Mouse (Mus musculus): ENCODE measurements at regions not wholly inside any gene's neighbourhood (a gene's known extent, or its start where the extent isn't known, plus 50 kb on each side); places are given as distances from the start of the nearest gene placed in this dataset.
"Not testable (repeated sequence)": the region's sequence is repeated elsewhere in the genome, so short reads cannot be mapped to it uniquely, and the experiment has no call there.

DNA sequence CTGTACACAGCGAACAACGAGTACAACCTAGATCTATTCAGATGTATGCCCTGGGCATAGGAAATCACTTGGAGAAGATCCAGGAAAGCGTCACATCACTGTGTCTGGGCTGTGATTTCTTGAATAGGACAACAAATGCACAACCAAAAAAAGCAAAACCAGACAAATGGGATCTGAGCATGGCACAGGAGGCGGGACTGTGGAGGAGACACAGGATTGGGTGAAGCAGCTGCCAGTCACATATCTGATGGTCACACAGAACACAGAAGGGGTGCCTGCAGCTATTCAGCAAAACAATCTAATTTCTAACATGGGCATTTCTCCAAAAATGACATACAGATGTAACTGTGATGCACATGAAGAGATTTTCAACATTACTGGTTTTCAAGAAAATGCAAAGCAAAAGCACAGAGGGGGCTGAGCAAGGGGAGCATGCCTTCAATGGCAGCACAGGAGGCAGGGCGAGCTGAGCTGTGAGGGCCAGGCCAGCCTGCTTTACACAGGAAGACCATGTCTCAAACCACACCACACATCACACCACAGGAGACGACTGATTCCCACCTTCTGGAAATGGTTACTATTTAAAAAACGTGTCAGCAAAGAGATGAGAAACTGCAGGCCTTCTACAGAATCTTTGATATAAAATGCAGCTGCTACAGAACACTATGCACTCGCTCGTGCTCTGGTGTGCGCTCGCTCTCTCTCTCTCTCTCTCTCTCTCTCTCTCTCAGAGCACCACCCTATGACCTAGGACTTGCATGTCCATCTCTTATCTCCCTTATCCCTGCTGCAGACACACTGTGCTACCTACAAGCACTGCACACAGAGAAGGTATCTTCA is 175.2 kb upstream of the Klf14 start:
- no peak for DNase-seq (ENCODE audit: low spot score)

DNA sequence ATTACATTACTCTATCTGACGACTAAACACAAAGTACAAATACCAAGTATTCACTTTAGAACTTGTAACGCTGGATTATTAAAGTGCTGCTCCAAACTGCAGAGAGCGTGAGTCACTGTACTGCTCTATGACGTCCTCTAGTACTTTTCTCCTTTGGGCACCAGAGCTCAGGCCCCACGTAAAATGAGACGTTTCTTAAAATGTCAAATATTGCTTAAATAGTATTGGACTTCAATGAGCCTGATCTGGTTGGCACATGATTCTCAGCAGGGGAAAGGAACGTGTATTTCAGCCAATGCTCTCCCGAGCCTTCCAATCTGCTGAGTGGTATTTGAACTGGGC is 175.8 kb upstream of the Klf14 start:
- no peak for DNase-seq (ENCODE audit: low spot score)

DNA sequence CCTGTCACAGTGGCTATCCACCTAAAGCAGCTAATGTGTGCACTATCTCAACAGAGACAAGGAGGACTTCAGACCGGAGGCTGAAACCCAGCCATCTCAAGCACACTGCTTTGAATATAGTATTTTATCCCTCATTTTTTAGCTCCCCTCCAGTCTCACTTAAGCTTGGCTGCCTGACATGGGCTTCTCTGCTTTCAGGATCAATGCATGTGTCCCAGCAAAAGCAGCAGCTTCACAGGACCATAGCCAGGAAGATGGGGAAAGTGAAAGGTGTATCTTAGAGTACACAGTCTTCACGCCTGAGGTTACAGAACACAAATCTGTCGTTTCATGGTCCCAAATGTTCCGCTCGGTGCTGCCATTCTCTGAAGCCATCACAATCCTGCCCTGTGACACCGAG is 176.7 kb upstream of the Klf14 start:
- no peak for DNase-seq (ENCODE audit: low spot score)

DNA sequence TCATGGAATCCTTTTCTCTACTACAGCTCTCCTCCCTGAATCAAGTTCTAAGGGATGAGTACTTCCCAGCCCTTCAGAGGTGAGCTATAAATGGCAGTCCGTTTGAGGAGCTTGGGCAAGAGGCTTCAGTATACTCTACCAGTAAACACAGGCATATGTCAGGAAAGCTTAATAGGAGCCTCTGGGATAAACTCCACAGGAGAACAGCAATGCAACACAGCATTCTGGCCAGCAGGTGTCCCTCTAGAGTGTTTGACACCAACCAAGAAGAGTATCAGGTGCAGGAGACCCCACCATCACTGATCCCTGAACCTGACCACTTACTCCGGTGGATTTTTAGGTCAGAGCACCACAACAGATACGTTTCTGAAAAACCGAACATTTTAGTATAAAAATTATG is 178.0 kb upstream of the Klf14 start:
- DNase-seq (ENCODE audit: low spot score) = no peak

DNA sequence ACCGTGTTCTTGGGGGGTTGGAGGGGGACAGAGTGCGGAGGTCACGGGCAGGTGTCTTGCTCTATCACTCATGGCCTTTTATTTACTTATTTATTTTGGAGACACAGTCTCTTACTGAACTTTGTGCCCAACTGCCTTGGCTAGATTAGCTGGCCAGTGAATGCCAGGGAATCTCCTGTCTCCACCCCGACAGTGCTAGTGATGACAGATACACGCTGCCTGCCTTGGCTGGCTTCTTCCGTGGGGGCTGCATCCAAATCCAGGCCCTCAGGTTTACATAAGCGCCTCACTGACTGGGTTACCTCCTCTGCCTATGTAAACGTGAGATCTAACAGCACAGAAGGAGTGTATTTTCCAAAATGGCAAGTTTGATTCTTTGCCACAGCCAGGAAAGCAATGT is 178.5 kb upstream of the Klf14 start:
- no peak for DNase-seq (ENCODE audit: low spot score)

DNA sequence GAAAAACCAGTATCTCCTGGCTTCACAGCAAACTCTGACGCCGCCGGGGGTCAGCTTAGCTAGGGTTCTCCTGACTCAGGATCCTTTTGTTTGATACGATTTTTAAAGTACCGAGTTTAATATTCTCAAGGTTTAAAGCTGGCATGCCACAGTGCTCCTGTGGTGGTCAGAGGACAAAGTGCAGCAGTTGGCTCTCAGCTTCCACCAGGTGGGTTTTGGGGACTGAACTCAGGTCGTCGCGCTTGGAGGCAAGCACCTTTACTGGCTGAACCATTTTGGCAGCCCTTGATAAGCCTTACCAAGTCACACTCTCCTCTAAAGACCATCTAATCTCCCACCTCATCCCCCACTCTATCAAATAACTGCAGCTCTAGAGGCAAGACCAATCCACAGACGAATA is 181.1 kb upstream of the Klf14 start:
- no peak for DNase-seq (ENCODE audit: low spot score)

DNA sequence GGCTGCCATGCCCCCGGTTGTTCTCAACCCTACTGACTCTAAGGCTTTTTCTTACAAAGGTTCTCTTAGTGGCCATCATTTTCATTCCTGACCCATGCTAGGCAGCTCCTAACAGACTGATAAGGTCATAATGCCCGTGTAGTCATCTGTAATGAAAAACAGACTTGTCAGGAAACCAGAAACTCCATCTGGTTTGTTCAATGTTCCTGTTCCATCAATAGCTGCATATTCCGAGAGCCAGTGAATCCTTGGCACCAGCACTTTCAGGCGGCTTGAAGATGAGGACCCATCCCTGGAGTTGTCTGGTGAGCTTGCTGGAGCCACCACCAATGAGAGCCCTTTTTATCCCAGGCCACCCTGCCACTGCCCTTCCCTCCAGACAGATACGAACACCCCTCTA is 181.7 kb upstream of the Klf14 start:
- no peak for DNase-seq (ENCODE audit: low spot score)

DNA sequence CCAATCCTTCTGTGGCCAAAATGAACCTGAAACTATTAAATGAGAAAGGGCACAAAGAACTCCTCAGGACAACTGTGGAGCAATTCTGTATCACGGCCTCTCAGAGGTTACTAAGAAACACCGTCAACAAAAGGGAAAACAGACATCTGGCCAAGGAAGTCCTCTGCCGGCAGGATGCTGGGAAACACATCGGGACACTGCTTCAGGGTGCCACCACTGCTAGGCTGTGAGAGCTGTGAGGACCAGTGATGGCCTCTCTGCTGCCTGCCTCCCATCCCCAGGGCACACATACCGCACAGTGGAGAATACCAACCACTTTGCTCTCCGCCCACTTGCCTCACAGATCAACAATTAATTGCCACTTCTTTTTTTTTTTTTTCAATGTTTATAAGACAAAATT is 182.6 kb upstream of the Klf14 start:
- no peak for DNase-seq (ENCODE audit: low spot score)

DNA sequence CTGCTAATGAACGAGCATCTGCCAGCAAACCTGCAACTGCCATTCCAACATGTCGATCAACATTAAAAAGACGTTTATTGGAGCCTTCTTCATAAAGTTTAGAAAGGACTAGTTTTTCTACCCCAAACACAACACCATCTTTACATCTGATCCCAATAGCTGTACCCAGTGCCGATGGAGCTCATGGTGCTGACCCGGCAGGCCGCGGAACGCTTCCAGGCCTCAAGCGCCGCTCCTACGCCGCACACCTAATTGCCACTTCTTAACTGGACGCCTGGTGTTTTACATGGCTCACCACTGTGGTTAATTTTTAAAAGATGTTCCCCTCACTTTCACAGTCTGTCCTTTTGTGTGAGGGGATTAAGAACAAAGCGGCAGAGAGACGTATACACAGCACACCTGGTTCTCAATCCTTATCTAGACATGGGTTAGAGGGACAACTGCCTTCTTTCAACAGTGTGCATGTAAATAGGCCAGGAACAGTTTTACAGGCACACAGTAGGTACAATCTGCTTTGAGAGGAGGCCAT is 183.7 kb upstream of the Klf14 start:
- not testable (repeated sequence) for DNase-seq (ENCODE audit: low spot score)

DNA sequence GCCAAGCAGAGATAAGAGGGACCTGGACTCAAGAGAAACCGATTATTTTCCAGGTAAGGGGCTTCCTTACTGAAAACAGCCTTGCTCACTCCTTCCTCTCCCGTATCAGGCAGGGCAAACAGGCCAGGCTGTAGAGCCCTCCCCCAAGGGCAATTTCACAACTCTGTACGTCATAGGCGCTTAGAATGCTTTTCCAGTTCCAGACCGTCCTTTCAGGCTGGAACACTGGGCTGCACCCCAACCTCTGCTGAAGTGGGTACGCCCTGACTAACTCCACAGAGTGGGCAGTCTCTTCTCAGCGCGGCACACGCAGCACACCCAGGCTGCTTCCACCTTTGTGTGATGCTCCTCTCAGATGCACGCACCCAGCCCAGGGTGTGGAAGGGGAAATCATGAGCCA is 186.8 kb upstream of the Klf14 start:
- DNase-seq (ENCODE audit: low spot score) = no peak

DNA sequence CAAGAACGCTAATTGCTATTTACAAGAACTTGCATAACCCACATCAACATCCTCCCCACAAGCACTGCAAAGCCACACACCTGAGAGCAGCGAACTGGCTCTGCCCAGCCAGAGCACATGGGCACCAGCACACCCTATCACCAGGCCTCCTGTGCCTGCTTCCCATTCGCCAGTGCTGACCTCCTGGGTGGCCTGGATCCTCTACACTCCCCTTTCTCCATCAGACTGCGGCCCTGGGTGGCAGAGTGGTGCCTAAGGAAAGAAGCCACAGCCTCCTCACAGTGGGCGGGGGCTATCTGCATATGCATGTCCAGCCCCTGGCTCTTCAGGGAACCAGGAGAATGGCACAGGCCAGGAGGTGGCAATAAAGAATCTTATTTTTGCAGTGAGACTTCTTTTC is 187.9 kb upstream of the Klf14 start:
- DNase-seq (ENCODE audit: low spot score) = no peak

DNA sequence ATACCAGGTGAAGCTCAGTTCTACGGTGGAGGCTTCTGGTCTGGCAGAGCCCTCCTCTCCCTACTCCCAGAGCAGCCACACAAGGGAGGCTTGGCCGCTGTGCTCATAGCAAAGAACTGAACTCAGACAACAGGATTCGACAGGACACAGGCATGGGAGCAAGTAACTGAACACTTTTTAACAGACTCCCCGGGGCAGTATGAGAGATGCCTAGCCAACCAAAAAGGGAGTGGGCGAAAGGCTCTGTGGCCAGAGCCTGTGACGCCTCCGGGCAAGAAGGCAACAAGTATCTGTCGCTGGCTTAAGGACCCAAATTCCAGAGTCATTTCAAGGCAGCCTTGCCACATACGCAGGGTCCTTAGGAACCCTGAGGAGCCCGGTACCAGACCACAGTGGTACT is 188.8 kb upstream of the Klf14 start:
- DNase-seq (ENCODE audit: low spot score) = no peak

DNA sequence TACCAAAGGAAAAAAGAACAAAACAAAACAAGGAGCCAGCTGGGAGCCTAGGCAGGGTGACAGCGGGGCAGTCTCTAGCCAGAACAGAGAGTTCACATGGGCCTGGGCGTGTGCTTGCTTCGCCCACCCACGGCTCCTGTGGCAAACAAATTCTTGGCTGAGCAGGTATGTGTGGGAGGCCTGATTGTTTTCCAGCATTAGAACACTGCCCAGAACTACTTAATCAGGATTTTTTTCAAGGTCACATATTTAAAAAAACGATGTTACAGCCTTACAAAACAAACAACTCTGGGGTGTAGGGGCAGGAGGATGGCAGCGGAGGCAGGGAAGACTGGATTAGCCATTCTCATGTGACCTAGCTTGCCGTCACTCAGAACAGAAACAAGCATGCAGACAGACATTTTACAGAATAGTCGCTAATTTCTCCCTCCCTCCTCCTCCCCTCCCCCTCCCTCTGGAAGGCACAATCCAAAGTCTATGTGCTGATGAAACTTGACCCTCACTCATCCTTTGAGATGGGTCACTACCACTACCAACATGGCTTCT is 189.5 kb upstream of the Klf14 start:
- no peak for DNase-seq (ENCODE audit: low spot score)

DNA sequence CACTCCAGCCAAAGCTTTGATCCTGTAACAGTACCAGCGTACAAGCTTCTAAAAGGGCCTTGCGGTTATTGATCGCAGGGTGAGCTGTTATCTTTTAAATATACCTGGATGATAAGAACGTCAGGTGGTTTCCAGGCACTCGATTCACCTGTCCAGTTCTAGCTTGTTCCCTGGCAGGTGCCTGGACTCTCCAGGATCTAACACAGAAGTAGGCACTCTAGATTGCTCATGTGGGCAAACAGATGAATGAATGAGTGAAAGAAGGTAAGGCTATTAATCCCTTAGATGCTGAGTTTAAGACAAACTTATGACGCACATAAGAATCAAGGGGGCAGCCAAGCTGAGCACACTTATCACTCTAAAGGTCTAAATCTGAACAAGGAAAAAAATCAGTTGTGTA is 190.3 kb upstream of the Klf14 start:
- no peak for DNase-seq (ENCODE audit: low spot score)

DNA sequence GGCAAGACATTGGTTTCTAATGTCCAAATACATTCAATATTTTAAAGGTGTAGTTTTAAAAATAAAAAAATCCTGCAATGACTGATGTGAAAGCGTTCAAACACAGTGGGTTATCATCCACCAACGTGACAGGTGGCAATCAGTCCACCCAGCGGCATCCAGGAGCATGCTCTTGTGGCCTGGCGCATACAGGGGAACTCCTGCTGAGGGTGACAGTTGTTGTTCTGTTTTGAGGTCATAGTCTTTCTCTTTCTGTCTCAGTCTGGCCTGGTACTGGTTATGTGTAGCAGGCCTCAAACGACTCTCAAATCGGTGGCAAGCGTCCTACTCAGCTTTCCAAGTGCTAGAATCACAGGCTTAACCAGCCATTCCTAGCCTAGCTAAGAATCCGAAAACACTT is 191.5 kb upstream of the Klf14 start:
- DNase-seq (ENCODE audit: low spot score) = no peak

DNA sequence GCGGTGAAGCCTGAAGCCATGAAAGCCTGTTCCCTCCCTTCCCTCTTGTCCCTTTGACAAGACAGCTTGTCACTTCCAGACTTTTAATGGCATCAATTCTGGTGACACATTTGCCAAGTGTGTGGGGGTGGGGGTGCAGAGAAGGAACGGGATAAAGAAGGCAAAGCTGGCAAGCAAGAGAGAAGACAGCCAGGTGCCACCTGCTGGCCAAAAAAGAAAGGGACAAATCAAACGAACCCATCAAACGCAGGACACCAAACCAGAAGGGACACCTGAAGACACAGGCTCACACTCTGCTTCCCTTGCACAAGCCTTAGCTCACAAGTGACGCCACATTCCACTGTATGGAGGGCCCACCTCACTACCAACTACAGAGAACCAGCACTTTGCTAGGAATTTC is 197.0 kb upstream of the Klf14 start:
- DNase-seq (ENCODE audit: low spot score) = no peak

DNA sequence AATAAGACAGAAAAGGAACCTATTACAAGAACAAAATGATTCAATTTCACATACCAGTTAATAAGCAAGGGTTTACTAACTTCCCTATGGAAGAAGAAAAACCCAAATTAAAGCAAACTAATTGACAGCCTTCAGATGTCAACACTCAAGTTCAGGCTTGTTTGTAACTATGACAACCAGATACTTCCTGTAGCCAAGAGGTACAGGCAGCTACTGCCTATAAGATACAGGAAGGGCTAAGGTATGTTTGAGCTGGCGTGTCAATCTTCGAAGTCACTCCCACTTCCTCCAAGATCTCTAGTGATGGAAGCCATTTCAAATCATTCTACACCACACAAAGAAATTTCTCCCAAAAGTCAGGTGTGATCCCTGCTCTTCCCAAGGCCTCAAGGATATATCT is 198.1 kb upstream of the Klf14 start:
- DNase-seq (ENCODE audit: low spot score) = no peak

DNA sequence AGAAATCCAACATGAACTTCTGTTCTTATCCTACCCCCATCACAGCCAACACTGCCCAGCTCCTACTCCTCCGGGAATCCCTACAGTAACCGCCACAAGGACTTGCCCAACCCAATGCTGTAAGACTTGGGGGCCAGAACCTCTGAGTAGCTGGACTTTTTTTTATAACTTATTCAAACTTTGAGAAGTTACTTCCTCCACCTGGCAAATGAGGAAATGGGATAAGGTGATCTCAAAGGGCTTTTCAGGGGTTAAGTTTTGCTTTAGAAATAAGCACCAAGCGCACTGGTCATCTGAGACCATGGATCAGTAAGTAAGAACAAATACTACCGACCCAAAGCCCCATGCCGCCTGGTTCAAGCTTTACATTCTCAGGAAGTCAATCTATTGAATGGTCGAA is 198.6 kb upstream of the Klf14 start:
- no peak for DNase-seq (ENCODE audit: low spot score)

DNA sequence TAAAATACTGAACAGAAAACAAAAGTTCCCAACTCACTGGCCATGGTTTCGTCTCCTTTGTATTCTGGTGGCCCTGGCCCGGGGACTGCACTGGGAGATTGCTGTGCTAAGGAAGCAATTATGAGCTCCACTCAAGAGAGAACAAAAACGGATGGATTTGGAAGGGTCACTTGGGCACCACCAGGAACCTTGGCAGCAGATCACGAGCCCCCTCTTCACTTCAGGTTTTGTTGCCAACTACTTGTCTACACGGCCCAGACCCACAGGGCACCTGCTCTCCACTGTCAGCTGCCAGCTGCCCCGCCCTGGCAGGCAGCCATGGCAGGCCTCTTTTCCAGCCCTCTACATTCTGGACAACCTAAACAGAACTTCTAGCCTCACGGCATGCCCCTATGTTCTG is 199.8 kb upstream of the Klf14 start:
- no peak for DNase-seq (ENCODE audit: low spot score)

DNA sequence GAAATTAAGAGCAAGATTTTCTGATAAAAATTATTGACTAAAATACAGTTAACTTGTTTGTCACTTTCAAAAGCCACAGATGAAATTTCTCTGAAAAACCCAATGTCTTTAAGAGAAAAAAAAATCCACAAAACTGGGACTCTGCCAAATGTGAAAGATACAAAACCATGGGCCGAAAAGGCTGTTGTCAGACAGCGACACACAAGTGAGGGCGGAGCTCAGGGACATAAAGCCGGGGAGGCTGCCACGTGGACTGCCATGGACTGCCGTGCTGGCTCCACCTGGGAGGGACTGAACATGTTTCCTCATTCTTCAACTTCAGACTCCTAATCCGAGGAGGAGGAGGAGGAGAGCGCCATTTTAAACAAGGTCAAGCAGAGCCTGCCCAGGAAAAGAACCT is 200.4 kb upstream of the Klf14 start:
- no peak for DNase-seq (ENCODE audit: low spot score)

DNA sequence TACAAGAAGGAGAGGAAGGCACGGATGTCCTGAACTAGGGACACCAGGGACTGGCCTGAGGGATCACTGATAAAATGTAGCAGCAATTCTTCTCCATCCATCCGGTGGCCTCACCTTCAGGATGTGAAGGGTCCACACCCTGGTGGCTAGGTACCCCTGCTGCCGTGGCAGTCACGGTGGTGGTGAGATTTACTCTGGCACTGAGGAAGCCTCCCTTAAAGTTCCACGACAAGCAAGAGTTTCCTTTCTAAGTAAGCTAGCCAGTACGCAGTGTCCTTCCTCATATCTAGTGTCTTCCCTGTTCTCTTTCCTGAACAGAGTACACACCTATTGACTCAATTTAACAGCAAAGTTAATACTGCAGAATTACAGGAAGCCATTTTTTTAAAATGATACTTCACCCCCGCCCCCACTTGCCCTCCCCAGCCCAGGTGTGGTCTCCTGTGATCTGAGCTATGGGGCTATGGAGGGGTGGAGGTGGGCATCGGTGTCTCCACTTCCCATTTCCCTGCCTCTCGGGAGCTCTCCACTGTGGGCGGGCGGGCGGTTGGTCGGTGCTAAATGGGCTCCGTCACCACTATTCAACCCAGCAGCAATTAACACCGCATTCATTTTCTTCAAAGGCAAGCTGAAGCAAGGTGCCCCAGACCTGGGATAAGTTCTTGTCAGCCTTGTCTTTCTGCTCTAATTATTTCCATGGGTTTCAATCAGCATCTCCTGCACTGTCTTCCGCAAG is 201.2 kb upstream of the Klf14 start:
- DNase-seq (ENCODE audit: low spot score) = no peak

DNA sequence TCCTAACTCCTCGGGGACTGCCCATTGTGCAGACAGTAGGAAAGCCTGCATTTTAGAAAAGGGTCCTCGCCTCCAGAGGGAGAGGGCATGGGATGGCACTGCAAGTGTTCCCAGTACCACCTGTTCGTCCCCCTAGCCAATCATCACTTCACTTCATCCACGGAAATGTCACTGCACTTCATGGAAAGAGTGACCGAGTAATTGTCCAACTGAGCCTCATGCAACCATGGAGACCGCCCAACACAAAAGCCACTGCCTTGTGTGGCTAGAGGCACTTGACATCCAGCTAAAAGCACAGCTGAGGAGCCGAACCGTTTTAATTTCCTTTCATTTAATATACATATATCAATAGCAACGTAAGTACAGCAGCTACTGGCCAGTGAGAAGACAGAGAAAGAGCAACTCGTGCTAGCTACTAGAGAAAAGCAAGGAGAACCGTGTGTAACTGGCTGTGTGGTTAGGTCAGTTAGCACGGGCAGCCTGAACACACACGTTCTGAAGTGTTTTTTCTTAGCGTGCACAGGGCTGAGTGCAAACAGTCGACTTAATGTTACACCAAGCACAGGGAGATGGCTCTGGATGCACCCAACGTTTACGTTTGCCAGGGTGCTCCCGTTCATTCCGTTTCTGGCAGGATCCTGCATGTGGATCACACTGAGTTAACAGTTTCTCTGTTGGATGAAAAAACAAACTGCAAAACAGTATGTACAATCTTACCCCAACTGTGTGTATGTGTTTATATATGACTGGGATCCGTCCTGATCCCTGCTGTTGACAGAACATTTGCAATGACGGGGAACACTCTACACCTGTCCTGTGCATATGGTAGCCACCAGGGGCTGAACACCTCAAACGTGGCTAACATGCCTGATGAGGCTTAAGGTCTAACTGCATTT is 202.8 kb upstream of the Klf14 start:
- no peak for DNase-seq (ENCODE audit: low spot score)
